8 mouse cellular contexts compared by ENCODE assay signal in the genomic region with DNA sequence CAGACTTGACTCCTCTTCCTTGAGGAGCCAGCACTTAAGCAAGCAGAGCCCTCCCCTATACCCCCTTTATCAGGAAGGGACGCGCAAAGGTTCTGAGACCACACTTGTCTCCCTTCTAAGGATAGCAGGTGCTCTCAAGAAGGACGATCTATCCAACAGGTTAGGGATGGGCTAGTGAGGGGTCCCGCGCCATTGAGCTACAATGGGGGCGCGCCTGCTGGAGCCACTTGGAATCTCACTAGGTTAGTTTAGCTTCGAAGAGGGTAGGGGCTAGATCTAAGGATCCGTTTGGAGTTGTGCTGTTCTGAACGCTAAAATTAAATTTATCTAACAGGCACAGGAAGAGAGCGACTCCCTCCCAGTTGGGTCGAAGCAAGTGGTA. TPM values are rescaled to one million over a fixed set of nuclear protein-coding genes. Genes with fewer than 3 reads are reported as not detected.
DNase-seq lines count a peak whose midpoint lies in the region; ATAC-seq and TF ChIP-seq lines count a peak whose summit lies in the region.

No protein-coding gene starts in this region.

- peak overlapping the region; percentile 100 for H3K4me3 ChIP-seq in erythroblast, embryonic 14.5 days (replicated peaks)
- H3K4me3 ChIP-seq in limb, embryonic 13.5 days: peak overlapping the region; percentile 84
- peak overlapping the region; percentile 99 for H3K4me3 ChIP-seq in small intestine, adult 2 months (ENCODE audit: low read depth, low read length)

- no peak for TF ChIP-seq POLR2A in small intestine, adult 2 months (IDR thresholded peaks at IDR 0.05; ENCODE audit: low read depth, low read length)

- peaks cover 18% of the 10 kb centered on the region for H3K36me3 ChIP-seq in erythroblast, embryonic 14.5 days (ENCODE audit: control insufficient read depth)
- H3K36me3 ChIP-seq in limb, embryonic 13.5 days: no peaks in the 10 kb centered on the region
- no peaks in the 10 kb centered on the region for H3K36me3 ChIP-seq in small intestine, adult 2 months (ENCODE audit: control insufficient read depth, insufficient read depth, low read length)

- no peak for ATAC-seq in erythroblast, adult 5-6 weeks (replicated peaks; ENCODE audit: low FRiP score, poor library complexity, severe bottlenecking)
- peak; percentile 12; the same call in 1 of the 2 replicates for ATAC-seq in limb, embryonic 13.5 days (ENCODE audit: low FRiP score, low read depth)

- DNase-seq in thymus, postnatal 4 days: peak; percentile 55
- DNase-seq in thymus, postnatal 10 days (ENCODE audit: low spot score in 2 of 2): no peak
- DNase-seq in yolk sac, embryonic 10.5 days (ENCODE audit: low spot score): no peak
- no peak for DNase-seq in gastrocnemius, postnatal 14 days

- TF ChIP-seq CTCF in small intestine, adult 2 months (IDR thresholded peaks at IDR 0.05; ENCODE audit: extremely low read depth, insufficient read length, insufficient replicate concordance, low read depth, low read length): no peak

- H3K4me2 ChIP-seq in limb, embryonic 13.5 days (replicated peaks): peak overlapping the region; percentile 96

- peaks cover 50% of the 10 kb centered on the region for H3K27me3 ChIP-seq in erythroblast, embryonic 14.5 days (ENCODE audit: control insufficient read depth)
- H3K27me3 ChIP-seq in limb, embryonic 13.5 days: peaks cover 53% of the 10 kb centered on the region
- H3K27me3 ChIP-seq in small intestine, adult 2 months (ENCODE audit: control insufficient read depth, insufficient read depth, low read length): no peaks in the 10 kb centered on the region

- peaks cover 44% of the 10 kb centered on the region for H3K4me1 ChIP-seq in erythroblast, embryonic 14.5 days (ENCODE audit: control insufficient read depth)
- H3K4me1 ChIP-seq in limb, embryonic 13.5 days: peaks cover 24% of the 10 kb centered on the region
- peaks cover 8% of the 10 kb centered on the region; the same call in 1 of the 2 replicates for H3K4me1 ChIP-seq in small intestine, adult 2 months (ENCODE audit: control insufficient read depth, insufficient read depth, insufficient read length, low read length)

- no peak overlapping the region for H3K27ac ChIP-seq in limb, embryonic 13.5 days
- peak overlapping the region; percentile 95 for H3K27ac ChIP-seq in small intestine, adult 2 months (ENCODE audit: insufficient read depth, low read depth, low read length)

- 2% methylated on average over 12 of the region's 12 CpGs for WGBS in limb, embryonic 13.5 days
- 1% methylated on average over 12 of the region's 12 CpGs for WGBS in small intestine, adult 2 months

- H3K9ac ChIP-seq in limb, embryonic 13.5 days: peak overlapping the region; percentile 81

- intact Hi-C loops in gastrocnemius, postnatal 14 days (cut with DNase I; ENCODE audit: low total_unique reads): no loop called here

- peaks cover 5% of the 10 kb centered on the region; the same call in 1 of the 2 replicates for H3K9me3 ChIP-seq in erythroblast, embryonic 14.5 days (ENCODE audit: control insufficient read depth, low read length)
- no peaks in the 10 kb centered on the region for H3K9me3 ChIP-seq in limb, embryonic 13.5 days

RNA-seq across cellular contexts. Expression of a gene that starts 0.9 kb away (rescaled TPM):
- polyA plus RNA-seq in erythroblast, embryonic 14.5 days (2012): 3.1 and 5.0 TPM in 2 replicates
- total RNA-seq in erythroblast, adult 5-6 weeks (2015; ENCODE audit: low replicate concordance): 35.4 and 43.9 TPM in 2 replicates
- total RNA-seq in erythroblast, adult 5-6 weeks (2017; ENCODE audit: low replicate concordance): 34.4 and 43.5 TPM in 2 replicates
- polyA plus RNA-seq in limb, embryonic 13.5 days (2015; fragmentation: Nextera tagmentation; extraction: Ambion mirVana): 0.56 and 0.65 TPM in 2 replicates
- 7.1 and 23.3 TPM in 2 replicates for polyA plus RNA-seq in small intestine, adult 2 months (2012; rRNA removed)
- total RNA-seq in gastrocnemius, postnatal 14 days (2021): 1 to 10 TPM in 1 of 2 experiments, under 1 TPM in 1; 0.51 to 1.0 TPM
